Mouse (Mus musculus) adrenal gland, postnatal 10 days (tissue): ENCODE measurements around the gene Htr5a. TPM values are rescaled to one million over a fixed set of nuclear protein-coding genes. Genes with fewer than 3 reads are reported as not detected.
A peak's percentile ranks its signal among the peaks of the same experiment; 100 is the strongest.

ENCODE experiments used
- DNase-seq: peaks from one replicate; pipeline ENCODE4 v3.0.0; 2021; ENCODE audit warnings: mixed read lengths
- long read RNA-seq, 2 experiments: library from polyadenylated mRNA; stranded (forward); transcript quantifications; one replicate each; pipeline ENCODE4 v2.0.0; 2021
- total RNA-seq, 2 experiments: library from RNA; stranded (reverse); gene quantifications; 2 replicates each; pipeline ENCODE4 v1.2.3; 2021

Gene Htr5a
- total RNA-seq = not detected
- long read RNA-seq, experiment 1 = 0 reads
- long read RNA-seq, experiment 2 = 0 reads

- peak; percentile 54 for DNase-seq
These were observed at the start of gene Htr5a for GRCm38 (mm10) chr5:27841701-27842295. Gene Htr5a (plus strand): TSS chr5:27842149.

- no peak for DNase-seq
These were observed 49.8 kb upstream of the Htr5a start for GRCm38 (mm10) chr5:27792173-27792470.

GRCm38 (mm10) chr5:27792531-27793205 lies 49.3 kb upstream of the Htr5a start:
- DNase-seq = no peak

- DNase-seq = peak; percentile 78
These were observed 48.0 kb upstream of the Htr5a start for GRCm38 (mm10) chr5:27793923-27794322.

- no peak for DNase-seq
These were observed 27.7 kb upstream of the Htr5a start for GRCm38 (mm10) chr5:27814282-27814681.

GRCm38 (mm10) chr5:27818840-27819672 lies 22.9 kb upstream of the Htr5a start:
- no peak for DNase-seq

GRCm38 (mm10) chr5:27821161-27821560 lies 20.8 kb upstream of the Htr5a start:
- no peak for DNase-seq

GRCm38 (mm10) chr5:27827971-27828370 lies 14.0 kb upstream of the Htr5a start:
- DNase-seq = no peak

- no peak for DNase-seq
These were observed 6.9 kb upstream of the Htr5a start for GRCm38 (mm10) chr5:27835096-27835495.

GRCm38 (mm10) chr5:27838061-27838460 lies 3.9 kb upstream of the Htr5a start:
- no peak for DNase-seq

GRCm38 (mm10) chr5:27842671-27843320 lies 847 bp downstream of the Htr5a start:
- DNase-seq = no peak

GRCm38 (mm10) chr5:27846979-27847378 lies 5.0 kb downstream of the Htr5a start:
- no peak for DNase-seq

- peak; percentile 18 for DNase-seq
These were observed 12.3 kb downstream of the Htr5a start for GRCm38 (mm10) chr5:27854290-27854689.

GRCm38 (mm10) chr5:27855726-27856125 lies 13.8 kb downstream of the Htr5a start:
- no peak for DNase-seq

GRCm38 (mm10) chr5:27873240-27874082 lies 31.5 kb downstream of the Htr5a start:
- DNase-seq = no peak

GRCm38 (mm10) chr5:27874211-27874610 lies 32.3 kb downstream of the Htr5a start:
- no peak for DNase-seq

GRCm38 (mm10) chr5:27875341-27876105 lies 33.6 kb downstream of the Htr5a start:
- DNase-seq = no peak

- DNase-seq = no peak
These were observed 36.4 kb downstream of the Htr5a start for GRCm38 (mm10) chr5:27878356-27878755.

- no peak for DNase-seq
These were observed 37.8 kb downstream of the Htr5a start for GRCm38 (mm10) chr5:27879726-27880125.

- no peak for DNase-seq
These were observed 38.5 kb downstream of the Htr5a start for GRCm38 (mm10) chr5:27880329-27881036.
